Mouse (Mus musculus) c-Kit-positive CD71-positive TER-119-positive erythroid progenitor cells, embryonic 14.5 days (primary cell): ENCODE measurements around the gene Kat6b.

Experiments used
- DNase-seq: peaks from one replicate; pipeline ENCODE4 v3.0.0-alpha.2; 2013; ENCODE audit warnings: low spot score

Gene Kat6b

GRCm38 (mm10) chr14:21592985-21593750, 111.9 kb downstream of the Kat6b start:
- DNase-seq: no peak

- no peak for DNase-seq
Observed at GRCm38 (mm10) chr14:21599446-21600173, 118.4 kb downstream of the Kat6b start.

GRCm38 (mm10) chr14:21600174-21600566, 118.9 kb downstream of the Kat6b start:
- DNase-seq: no peak

GRCm38 (mm10) chr14:21600628-21601027, 119.4 kb downstream of the Kat6b start:
- DNase-seq: peak; percentile 42

GRCm38 (mm10) chr14:21602166-21602565, 120.9 kb downstream of the Kat6b start:
- DNase-seq: no peak

- no peak for DNase-seq
Observed at GRCm38 (mm10) chr14:21602937-21603336, 121.7 kb downstream of the Kat6b start.

- no peak for DNase-seq
Observed at GRCm38 (mm10) chr14:21607686-21608085, 126.5 kb downstream of the Kat6b start.

GRCm38 (mm10) chr14:21608886-21609285, 127.7 kb downstream of the Kat6b start:
- DNase-seq: no peak

GRCm38 (mm10) chr14:21610224-21610623, 129.0 kb downstream of the Kat6b start:
- peak; percentile 45 for DNase-seq

- no peak for DNase-seq
Observed at GRCm38 (mm10) chr14:21613031-21613430, 131.8 kb downstream of the Kat6b start.

- DNase-seq: no peak
Observed at GRCm38 (mm10) chr14:21614103-21614502, 132.9 kb downstream of the Kat6b start.

- DNase-seq: no peak
Observed at GRCm38 (mm10) chr14:21615853-21616252, 134.6 kb downstream of the Kat6b start.

- DNase-seq: no peak
Observed at GRCm38 (mm10) chr14:21617221-21617980, 136.2 kb downstream of the Kat6b start.

GRCm38 (mm10) chr14:21619951-21620350, 138.7 kb downstream of the Kat6b start:
- no peak for DNase-seq

- DNase-seq: no peak
Observed at GRCm38 (mm10) chr14:21625946-21626345, 144.7 kb downstream of the Kat6b start.

- no peak for DNase-seq
Observed at GRCm38 (mm10) chr14:21631665-21632200, 150.5 kb downstream of the Kat6b start.

- DNase-seq: no peak
Observed at GRCm38 (mm10) chr14:21636548-21636947, 155.3 kb downstream of the Kat6b start.

GRCm38 (mm10) chr14:21640806-21641435, 159.7 kb downstream of the Kat6b start:
- no peak for DNase-seq

GRCm38 (mm10) chr14:21653813-21654212, 172.6 kb downstream of the Kat6b start:
- no peak for DNase-seq

GRCm38 (mm10) chr14:21659155-21659554, 177.9 kb downstream of the Kat6b start:
- no peak for DNase-seq

GRCm38 (mm10) chr14:21659652-21660051, 178.4 kb downstream of the Kat6b start:
- DNase-seq: peak; percentile 52
